Mouse (Mus musculus): ENCODE measurements around the gene Tmem132c.
A peak's percentile ranks its signal among the peaks of the same experiment; 100 is the strongest.

The Tmem132c gene

GRCm38 (mm10) chr5:127241136-127241924 is at the start of gene Tmem132c:
Gene Tmem132c (plus strand): TSS chr5:127241808.
- DNase-seq, result peak; percentile 92

GRCm38 (mm10) chr5:127191881-127192280 is 49.7 kb upstream of the Tmem132c start:
- no peak for DNase-seq

GRCm38 (mm10) chr5:127198850-127199249 is 42.8 kb upstream of the Tmem132c start:
- DNase-seq, result no peak

GRCm38 (mm10) chr5:127204881-127205280 is 36.7 kb upstream of the Tmem132c start:
- DNase-seq, result no peak

- no peak for DNase-seq
These were observed 25.2 kb upstream of the Tmem132c start for GRCm38 (mm10) chr5:127216389-127216788.

GRCm38 (mm10) chr5:127217725-127218124 is 23.9 kb upstream of the Tmem132c start:
- no peak for DNase-seq

- no peak for DNase-seq
These were observed 13.5 kb upstream of the Tmem132c start for GRCm38 (mm10) chr5:127227929-127228595.

- no peak for DNase-seq
These were observed 6.9 kb upstream of the Tmem132c start for GRCm38 (mm10) chr5:127234715-127235114.

- DNase-seq, result peak; percentile 88
These were observed 6.4 kb upstream of the Tmem132c start for GRCm38 (mm10) chr5:127235203-127235602.

- no peak for DNase-seq
These were observed 1.9 kb upstream of the Tmem132c start for GRCm38 (mm10) chr5:127239706-127240105.

GRCm38 (mm10) chr5:127240646-127241045 is 962 bp upstream of the Tmem132c start:
- DNase-seq, result no peak

- DNase-seq, result peak; percentile 43
These were observed 536 bp downstream of the Tmem132c start for GRCm38 (mm10) chr5:127241925-127242762.

- DNase-seq, result no peak
These were observed 1.2 kb downstream of the Tmem132c start for GRCm38 (mm10) chr5:127242763-127243160.

GRCm38 (mm10) chr5:127243209-127243608 is 1.6 kb downstream of the Tmem132c start:
- peak; percentile 39 for DNase-seq

- DNase-seq, result peak; percentile 56
These were observed 2.0 kb downstream of the Tmem132c start for GRCm38 (mm10) chr5:127243611-127244010.

GRCm38 (mm10) chr5:127253263-127253662 is 11.7 kb downstream of the Tmem132c start:
- DNase-seq, result no peak

GRCm38 (mm10) chr5:127256947-127257610 is 15.5 kb downstream of the Tmem132c start:
- peak; percentile 59 for DNase-seq

GRCm38 (mm10) chr5:127262136-127262535 is 20.5 kb downstream of the Tmem132c start:
- no peak for DNase-seq

- DNase-seq, result no peak
These were observed 29.5 kb downstream of the Tmem132c start for GRCm38 (mm10) chr5:127271145-127271544.

GRCm38 (mm10) chr5:127279462-127279861 is 37.9 kb downstream of the Tmem132c start:
- no peak for DNase-seq

GRCm38 (mm10) chr5:127281186-127281585 is 39.6 kb downstream of the Tmem132c start:
- no peak for DNase-seq

GRCm38 (mm10) chr5:127282539-127283123 is 41.0 kb downstream of the Tmem132c start:
- no peak for DNase-seq
